Mouse (Mus musculus) heart, embryonic 11.5 days (tissue): ENCODE data around the gene Pcgf2. TPM values are rescaled to one million over a fixed set of nuclear protein-coding genes. Genes with fewer than 3 reads are reported as not detected.
"Not testable (repeated sequence)": the region's sequence is repeated elsewhere in the genome, so short reads cannot be mapped to it uniquely, and the experiment has no call there.

Experiments used
- ATAC-seq: fragments of 200-750 bp; cut with Nextera tagmentation; replicated peaks from 2 replicates; pipeline ENCODE4 v1.8.0; 2017; ENCODE audit warnings: moderate library complexity; ENCODE audit not compliant: insufficient number of reproducible peaks, low FRiP score, low TSS enrichment
- H3K27ac ChIP-seq: fragments of 300-500 bp; sonication (generic); 2 replicates; pipeline ENCODE4 v1.5.1; 2014; ENCODE audit warnings: mild to moderate bottlenecking, low read depth, low read length
- H3K27me3 ChIP-seq: fragments of 300-500 bp; sonication (generic); 2 replicates; pipeline ENCODE4 v1.6.1; 2014; ENCODE audit warnings: mild to moderate bottlenecking, low read length, mixed read lengths; ENCODE audit not compliant: control insufficient read depth, insufficient read depth
- H3K36me3 ChIP-seq: fragments of 300-500 bp; sonication (generic); 2 replicates; pipeline ENCODE4 v1.6.1; 2014; ENCODE audit warnings: mild to moderate bottlenecking, low read length, moderate library complexity, mixed read lengths; ENCODE audit not compliant: control insufficient read depth, insufficient read depth
- H3K4me1 ChIP-seq: fragments of 300-500 bp; sonication (generic); 2 replicates; pipeline ENCODE4 v1.6.1; 2014; ENCODE audit warnings: low read length; ENCODE audit not compliant: control insufficient read depth, insufficient read depth
- H3K4me2 ChIP-seq: fragments of 300-500 bp; sonication (generic); 2 replicates; pipeline ENCODE4 v1.6.1; 2014; ENCODE audit warnings: mild to moderate bottlenecking, moderate library complexity
- H3K4me3 ChIP-seq: fragments of 300-500 bp; sonication (generic); 2 replicates; pipeline ENCODE4 v1.5.1; 2014; ENCODE audit warnings: low read depth, low read length
- H3K9ac ChIP-seq: fragments of 300-500 bp; sonication (generic); 2 replicates; pipeline ENCODE4 v1.6.1; 2014; ENCODE audit warnings: mild to moderate bottlenecking, low read depth, low read length, moderate library complexity
- H3K9me3 ChIP-seq: fragments of 300-500 bp; sonication (generic); replicated peaks from 2 replicates; pipeline ENCODE4 v1.6.1; 2016; ENCODE audit warnings: low read length; ENCODE audit not compliant: control insufficient read depth
- WGBS: fragments of 180-500 bp; shearing (Covaris S2); extraction: QIAGEN DNeasy Blood & Tissue Kit; methylation state at CpG from one replicate; pipeline ENCODE4 v1.1.7; 2014; ENCODE audit not compliant: insufficient replicate concordance; 5-methylcytosine and 5-hydroxymethylcytosine counted together
- polyA plus RNA-seq: library from polyadenylated mRNA; unstranded; fragments of >200 nt; fragmentation: Nextera tagmentation; extraction: Ambion mirVana; gene quantifications from 2 replicates; pipeline ENCODE4 v1.2.1, GENCODE M21; 2014

Gene Pcgf2
- polyA plus RNA-seq, 1 experiment from 2014 or later: 16.4 TPM

DNA sequence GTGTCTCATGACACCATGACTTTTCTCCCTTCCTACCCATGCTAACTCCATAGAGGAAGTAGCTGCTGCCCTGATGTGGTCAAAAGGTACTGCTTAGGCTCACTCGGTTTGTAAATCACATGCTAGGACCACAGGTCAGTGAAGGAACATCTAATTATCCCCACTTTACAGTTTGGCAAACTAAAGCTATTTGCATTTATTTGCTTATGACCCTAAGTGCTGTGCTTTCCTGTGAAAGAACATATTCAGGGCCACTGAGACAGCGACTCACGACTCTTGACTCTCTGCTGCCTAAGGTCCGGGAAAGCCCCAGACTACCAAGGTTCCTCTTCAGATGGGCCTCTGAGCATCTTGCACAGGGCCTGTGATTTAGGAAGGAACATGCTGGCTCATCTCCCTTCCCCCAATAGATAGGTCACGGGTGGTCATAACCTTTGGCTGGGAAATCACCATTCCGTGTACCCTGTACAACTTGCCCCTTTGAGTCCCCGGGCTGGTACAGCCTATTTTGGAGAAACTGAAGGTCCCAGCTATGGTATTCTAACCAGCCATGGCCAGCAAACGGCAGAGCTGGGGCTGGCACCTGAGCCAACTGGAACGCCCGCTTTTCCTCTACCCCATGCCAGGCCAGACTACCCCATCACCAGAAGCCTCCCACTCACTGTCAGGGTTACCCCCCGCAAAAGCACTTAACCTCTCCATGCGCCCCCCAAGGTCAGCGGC lies 40.9 kb downstream of the Pcgf2 start:
- 8% methylated on average over 13 of the region's 13 CpGs for WGBS
- peak overlapping the region; percentile 93 for H3K9ac ChIP-seq
- H3K4me2 ChIP-seq: peak overlapping the region; percentile 86
- peaks cover 8% of the 10 kb centered on the region for H3K27me3 ChIP-seq
- H3K27ac ChIP-seq: peak overlapping the region; percentile 85
- H3K9me3 ChIP-seq: no peaks in the 10 kb centered on the region
- H3K4me1 ChIP-seq: peaks cover 48% of the 10 kb centered on the region
- ATAC-seq: no peak
- H3K36me3 ChIP-seq: no peaks in the 10 kb centered on the region
- peak overlapping the region; percentile 82 for H3K4me3 ChIP-seq

DNA sequence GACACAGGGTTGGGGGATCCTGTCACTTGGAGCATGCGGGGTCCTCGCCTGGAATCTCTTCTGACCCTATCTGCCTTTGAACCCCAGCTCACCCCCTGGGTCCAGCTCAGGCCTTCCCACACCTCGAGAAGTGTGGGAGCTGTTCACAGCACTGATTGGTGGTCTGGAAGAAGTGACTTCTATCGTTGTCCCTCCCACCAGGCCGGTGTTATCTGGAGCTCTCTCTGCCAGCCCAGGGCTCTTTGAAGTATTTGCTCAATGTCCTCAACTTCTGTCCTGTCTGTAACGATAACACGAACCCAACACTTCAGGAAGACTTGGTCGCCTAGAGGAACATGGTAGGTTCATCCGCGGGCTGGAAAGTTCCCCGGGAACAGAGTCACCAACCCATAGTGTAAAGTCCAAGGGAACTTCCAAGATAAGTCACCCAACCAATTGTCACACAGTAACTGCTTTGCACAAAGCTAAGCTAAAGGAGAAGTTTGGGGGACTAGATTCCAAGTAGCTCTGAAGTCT lies 41.5 kb downstream of the Pcgf2 start:
- Histone ChIP-seq H3K27ac (no peak overlapping the region), H3K4me3 (no peak overlapping the region)
- 21% methylated on average over 11 of the region's 11 CpGs for WGBS

DNA sequence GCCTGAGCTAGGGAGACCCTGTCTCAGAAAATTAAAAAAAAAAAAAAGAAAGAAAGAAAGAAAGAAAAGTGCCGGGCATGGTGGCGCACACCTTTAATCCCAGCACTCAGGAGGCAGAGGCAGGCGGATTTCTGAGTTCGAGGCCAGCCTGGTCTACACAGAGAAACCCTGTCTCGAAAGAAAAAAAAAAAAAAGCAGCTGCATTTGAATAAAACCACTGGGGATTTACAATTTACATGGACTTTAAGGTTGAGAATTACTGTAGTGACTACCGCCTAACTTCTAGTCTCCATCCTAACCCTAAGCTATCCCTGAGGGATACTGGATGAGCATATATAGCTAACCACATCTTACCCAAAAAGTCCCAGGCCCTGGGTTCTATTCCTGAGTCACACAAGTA lies 42.3 kb downstream of the Pcgf2 start:
- not testable (repeated sequence) for H3K9me3 ChIP-seq, H3K9ac ChIP-seq, H3K4me3 ChIP-seq, H3K27ac ChIP-seq, H3K4me2 ChIP-seq, H3K36me3 ChIP-seq, ATAC-seq, H3K27me3 ChIP-seq
- peaks cover 48% of the 10 kb centered on the region for H3K4me1 ChIP-seq
- 80% methylated on average over 6 of the region's 6 CpGs for WGBS

More for the DNA sequence above, 41.5 kb downstream of the Pcgf2 start:
- Histone ChIP-seq H3K4me1 (peaks cover 48% of the 10 kb centered on the region), H3K9ac (no peak overlapping the region), H3K9me3 (no peaks in the 10 kb centered on the region), H3K36me3 (no peaks in the 10 kb centered on the region), H3K27me3 (peaks cover 8% of the 10 kb centered on the region), H3K4me2 (peak overlapping the region; percentile 86)
- no peak for ATAC-seq

DNA sequence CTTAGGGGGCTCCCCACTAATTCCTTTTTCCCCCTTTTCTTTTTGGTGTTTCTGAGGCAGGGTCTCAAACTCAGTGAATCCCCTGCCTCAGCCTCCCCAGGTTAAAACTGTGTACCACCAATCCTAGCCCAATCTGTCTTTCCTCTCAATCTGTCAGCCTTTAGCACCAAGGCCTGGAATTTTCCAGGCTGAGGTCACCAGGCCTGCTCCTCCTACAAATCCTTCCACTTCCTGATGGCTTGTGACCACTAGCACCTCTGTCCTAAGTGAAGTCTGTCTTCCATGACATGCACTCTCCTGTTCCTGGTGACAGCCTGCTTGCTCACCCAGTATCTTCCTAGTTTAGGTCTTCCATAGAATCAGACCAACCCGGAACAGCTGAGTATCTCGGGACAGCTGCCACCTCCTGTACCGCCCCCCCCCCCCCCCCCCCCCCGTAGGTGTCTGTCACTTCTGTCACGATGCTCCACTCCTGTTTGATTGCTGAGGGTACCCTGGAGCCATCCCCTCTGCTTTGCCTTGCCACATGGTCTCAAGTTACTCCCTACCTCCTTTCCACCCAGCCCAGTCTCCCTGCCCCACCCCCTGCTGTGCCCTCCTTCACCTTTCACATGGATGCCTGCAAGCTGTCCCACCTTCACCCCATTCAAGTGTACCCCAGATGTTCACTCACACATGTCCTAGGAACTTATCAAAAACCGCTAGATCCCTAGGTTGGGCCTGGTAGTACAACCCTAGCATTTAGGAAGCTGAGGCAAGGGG lies 42.9 kb downstream of the Pcgf2 start:
- Histone ChIP-seq H3K4me1 (peaks cover 45% of the 10 kb centered on the region), H3K9ac (no peak overlapping the region), H3K27ac (peak overlapping the region; percentile 35), H3K4me2 (no peak overlapping the region; the same call in 1 of the 2 replicates), H3K4me3 (no peak overlapping the region), H3K36me3 (no peaks in the 10 kb centered on the region), H3K9me3 (no peaks in the 10 kb centered on the region), H3K27me3 (peaks cover 7% of the 10 kb centered on the region)
- no peak for ATAC-seq
- WGBS: 45% methylated on average over 3 of the region's 6 CpGs

DNA sequence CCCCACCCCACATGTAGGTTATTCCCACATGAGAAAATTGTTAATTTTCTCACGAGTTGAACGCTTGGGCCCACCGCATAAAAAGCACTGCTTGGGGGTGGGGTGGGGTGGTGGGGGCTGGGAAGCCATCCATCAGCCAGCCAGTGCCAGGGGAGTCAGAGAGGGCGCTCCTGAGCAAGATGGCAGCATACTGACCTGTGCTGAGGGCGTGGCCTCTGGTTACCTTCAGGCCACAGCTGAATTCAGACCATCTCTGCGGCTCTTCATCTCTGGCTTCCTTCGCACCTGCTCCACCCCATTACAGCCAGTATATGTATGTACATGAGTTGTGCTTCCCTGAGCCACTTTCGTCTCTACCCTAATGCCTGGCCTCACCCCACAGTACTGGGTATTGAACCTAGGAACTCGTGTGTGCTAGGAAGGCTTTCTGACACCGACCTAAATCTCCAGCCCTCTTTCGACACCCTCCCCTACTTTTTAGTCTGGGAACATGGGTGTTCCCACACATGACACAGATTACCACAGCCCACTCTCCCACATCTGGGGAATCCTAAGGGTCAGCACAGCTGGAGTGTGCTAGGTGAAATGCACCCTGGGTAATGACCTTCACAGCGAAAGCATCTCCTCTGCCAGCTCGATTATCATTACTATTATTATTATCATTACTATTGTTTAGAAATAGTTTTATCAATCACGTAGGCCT lies 43.9 kb downstream of the Pcgf2 start:
- 69% methylated on average over 14 of the region's 14 CpGs for WGBS
- Histone ChIP-seq H3K9ac (no peak overlapping the region), H3K27ac (no peak overlapping the region), H3K4me2 (no peak overlapping the region), H3K4me1 (peaks cover 36% of the 10 kb centered on the region), H3K36me3 (no peaks in the 10 kb centered on the region), H3K9me3 (no peaks in the 10 kb centered on the region), H3K4me3 (no peak overlapping the region), H3K27me3 (no peaks in the 10 kb centered on the region; the same call in 1 of the 2 replicates)
- no peak for ATAC-seq

DNA sequence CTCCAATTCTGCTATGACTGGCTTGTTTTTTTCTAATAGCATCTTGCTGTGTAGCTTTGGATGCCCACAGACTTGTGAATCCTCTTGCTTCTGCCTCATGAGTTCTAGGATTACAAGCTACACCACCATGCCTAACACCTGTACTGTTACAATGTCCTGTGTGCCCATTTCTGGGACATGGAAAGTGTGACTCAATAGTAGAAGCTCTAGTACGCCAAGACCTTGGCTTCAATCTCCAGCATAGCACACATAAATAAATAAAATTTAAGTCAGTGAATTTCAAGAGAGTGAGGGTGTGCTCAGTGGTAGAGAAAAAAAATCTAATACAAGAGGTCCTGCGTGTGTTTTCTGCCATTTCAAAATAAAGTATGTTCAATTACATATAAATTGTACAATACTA lies 46.1 kb downstream of the Pcgf2 start:
- Histone ChIP-seq H3K4me1 (peaks cover 21% of the 10 kb centered on the region), H3K9ac (no peak overlapping the region), H3K4me3 (no peak overlapping the region), H3K9me3 (no peaks in the 10 kb centered on the region), H3K27me3 (no peaks in the 10 kb centered on the region), H3K27ac (no peak overlapping the region), H3K4me2 (no peak overlapping the region), H3K36me3 (no peaks in the 10 kb centered on the region)
- no peak for ATAC-seq
- 89% methylated on average over 2 of the region's 2 CpGs for WGBS

DNA sequence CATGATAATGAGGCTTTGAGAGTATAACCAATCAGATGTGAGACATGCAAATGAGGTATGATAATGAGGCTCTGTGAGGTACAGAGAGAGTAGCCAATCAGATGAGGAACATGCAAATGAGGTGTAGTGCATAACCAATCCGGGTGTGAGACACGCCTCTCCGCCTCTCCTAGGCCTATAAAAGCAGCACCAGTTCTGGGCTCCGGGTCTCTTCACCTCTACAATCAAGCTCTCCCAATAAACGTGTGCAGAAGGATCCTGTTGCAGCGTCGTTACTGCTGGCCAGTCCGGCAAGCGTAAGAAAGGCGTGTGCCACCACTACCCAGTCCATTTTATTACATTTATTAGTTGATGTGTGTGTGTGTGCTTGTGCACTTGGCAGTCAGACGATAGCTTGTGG lies 46.9 kb downstream of the Pcgf2 start:
- H3K4me3 ChIP-seq, H3K27me3 ChIP-seq, H3K9me3 ChIP-seq, H3K4me2 ChIP-seq, H3K36me3 ChIP-seq, ATAC-seq, H3K27ac ChIP-seq, H3K9ac ChIP-seq: not testable (repeated sequence)
- peaks cover 14% of the 10 kb centered on the region for H3K4me1 ChIP-seq
- 92% methylated on average over 11 of the region's 11 CpGs for WGBS

DNA sequence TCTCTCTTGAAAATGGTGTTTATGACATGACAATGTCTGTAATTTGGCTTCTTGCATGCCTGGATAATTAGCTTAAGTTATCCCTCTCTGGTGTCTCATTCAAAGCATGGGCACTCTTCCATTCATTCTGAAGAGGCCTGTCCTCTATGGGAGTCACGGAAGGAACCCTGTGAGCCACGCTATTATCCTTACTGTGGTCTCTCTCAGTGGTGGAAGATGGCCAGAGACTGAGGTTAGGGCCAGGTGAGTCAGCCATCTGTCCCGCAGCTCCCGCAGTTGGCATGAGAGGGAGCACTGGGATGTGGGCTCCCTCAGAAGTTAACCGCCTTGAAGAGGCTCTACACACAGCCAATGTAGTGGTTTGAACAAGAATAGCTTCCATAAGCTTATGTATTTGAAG lies 50.0 kb downstream of the Pcgf2 start:
- 66% methylated on average over 5 of the region's 5 CpGs for WGBS
- Histone ChIP-seq H3K27ac (no peak overlapping the region), H3K4me3 (no peak overlapping the region), H3K9me3 (no peaks in the 10 kb centered on the region), H3K36me3 (no peaks in the 10 kb centered on the region), H3K4me2 (no peak overlapping the region), H3K9ac (no peak overlapping the region), H3K4me1 (no peaks in the 10 kb centered on the region), H3K27me3 (no peaks in the 10 kb centered on the region)
- ATAC-seq: no peak
